Mouse (Mus musculus): ENCODE data around the gene Rps6ka5. TPM values are rescaled to one million over a fixed set of nuclear protein-coding genes. Genes with fewer than 3 reads are reported as not detected.

Gene Rps6ka5
- polyA plus RNA-seq, 2 experiments: 1.2 to 1.4 TPM

DNA sequence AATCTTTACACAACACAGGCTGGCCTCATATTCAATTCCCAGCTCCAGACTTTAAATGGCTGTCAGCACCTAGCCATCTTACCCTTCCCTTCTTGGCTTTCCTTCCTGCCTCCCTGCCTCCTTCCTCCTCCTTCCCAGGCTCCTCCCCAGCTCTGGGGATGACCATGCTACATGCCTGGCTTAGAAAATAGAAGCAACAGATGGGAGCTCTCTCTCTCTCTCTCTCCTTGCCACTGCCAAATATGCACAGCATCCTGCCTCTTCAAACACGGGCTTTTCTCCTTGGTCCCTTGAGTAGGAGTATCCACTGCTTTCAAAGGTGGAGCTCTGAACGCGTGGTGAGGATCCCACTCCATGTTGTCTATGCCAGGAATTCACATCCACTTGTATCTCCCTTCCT lies 44.0 kb upstream of the Rps6ka5 start:
- no peak for TF ChIP-seq CTCF (IDR thresholded peaks at IDR 0.05; ENCODE audit: low read depth)
- Histone ChIP-seq H3K27ac (no peak overlapping the region), H3K27me3 (ENCODE audit: control insufficient read depth, insufficient read depth, low read length) (no peaks in the 10 kb centered on the region), H3K9me3 (ENCODE audit: control insufficient read depth, low read length) (no peaks in the 10 kb centered on the region), H3K36me3 (replicated peaks; ENCODE audit: control insufficient read depth, insufficient read depth, low read depth) (no peaks in the 10 kb centered on the region), H3K4me1 (replicated peaks; ENCODE audit: control insufficient read depth in 2 of 2, insufficient read depth in 2 of 2, low read length in 1 of 2) (no peaks in the 10 kb centered on the region), H3K4me2 (ENCODE audit: low read depth) (no peak overlapping the region), H3K4me3 (ENCODE audit: insufficient read depth in 1 of 2, low read depth in 2 of 2, low read length in 2 of 2) (no peak overlapping the region), H3K9ac (replicated peaks) (no peak overlapping the region)
- no peak for DNase-seq (ENCODE audit: low read depth in 3 of 3, low spot score in 3 of 3)
- ATAC-seq (ENCODE audit: insufficient read depth): no peak
- WGBS (ENCODE audit: insufficient replicate concordance): 58% methylated on average over 3 of the region's 3 CpGs

DNA sequence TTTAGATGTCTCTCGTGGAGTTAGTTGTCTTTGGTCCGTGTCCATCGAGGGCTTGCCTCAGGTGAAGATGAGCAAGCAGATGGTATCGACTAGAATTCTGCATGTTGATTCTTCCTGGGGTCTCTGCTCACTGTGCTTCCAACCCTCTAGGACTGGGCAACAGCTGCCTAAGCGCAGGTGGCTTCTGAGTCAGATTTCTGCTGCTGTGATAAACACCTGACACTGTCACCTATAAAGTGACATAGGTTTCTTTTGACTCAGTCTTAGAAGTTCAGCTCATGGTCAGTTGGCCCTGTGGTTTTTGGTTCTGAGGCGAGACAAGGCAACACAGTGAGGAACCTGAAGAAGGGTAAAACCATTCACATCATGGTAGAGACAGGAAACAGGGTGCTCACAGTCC lies 43.1 kb upstream of the Rps6ka5 start:
- H3K4me1 ChIP-seq (replicated peaks; ENCODE audit: control insufficient read depth in 2 of 2, insufficient read depth in 2 of 2, low read length in 1 of 2): 0 out of 4 replicates have a peak, but pooled peaks cover 0 to under 1% of the 10 kb centered on the region in 2 experiments
- no peaks in the 10 kb centered on the region for H3K9me3 ChIP-seq (ENCODE audit: control insufficient read depth, low read length)
- no peak overlapping the region for H3K27ac ChIP-seq
- no peaks in the 10 kb centered on the region for H3K36me3 ChIP-seq (replicated peaks; ENCODE audit: control insufficient read depth, insufficient read depth, low read depth)
- H3K9ac ChIP-seq (replicated peaks): no peak overlapping the region
- DNase-seq (ENCODE audit: low read depth in 3 of 3, low spot score in 3 of 3) (no peak), ATAC-seq (ENCODE audit: insufficient read depth) (no peak)
- TF ChIP-seq CTCF (IDR thresholded peaks at IDR 0.05; ENCODE audit: low read depth) (no peak), EP300 (IDR thresholded peaks at IDR 0.05; ENCODE audit: low read depth) (no peak)
- WGBS (ENCODE audit: insufficient replicate concordance): 68% methylated on average over 6 of the region's 6 CpGs
- no peaks in the 10 kb centered on the region for H3K27me3 ChIP-seq (ENCODE audit: control insufficient read depth, insufficient read depth, low read length)
- no peak overlapping the region for H3K4me2 ChIP-seq (ENCODE audit: low read depth)
- no peak overlapping the region for H3K4me3 ChIP-seq (ENCODE audit: insufficient read depth in 1 of 2, low read depth in 2 of 2, low read length in 2 of 2)

DNA sequence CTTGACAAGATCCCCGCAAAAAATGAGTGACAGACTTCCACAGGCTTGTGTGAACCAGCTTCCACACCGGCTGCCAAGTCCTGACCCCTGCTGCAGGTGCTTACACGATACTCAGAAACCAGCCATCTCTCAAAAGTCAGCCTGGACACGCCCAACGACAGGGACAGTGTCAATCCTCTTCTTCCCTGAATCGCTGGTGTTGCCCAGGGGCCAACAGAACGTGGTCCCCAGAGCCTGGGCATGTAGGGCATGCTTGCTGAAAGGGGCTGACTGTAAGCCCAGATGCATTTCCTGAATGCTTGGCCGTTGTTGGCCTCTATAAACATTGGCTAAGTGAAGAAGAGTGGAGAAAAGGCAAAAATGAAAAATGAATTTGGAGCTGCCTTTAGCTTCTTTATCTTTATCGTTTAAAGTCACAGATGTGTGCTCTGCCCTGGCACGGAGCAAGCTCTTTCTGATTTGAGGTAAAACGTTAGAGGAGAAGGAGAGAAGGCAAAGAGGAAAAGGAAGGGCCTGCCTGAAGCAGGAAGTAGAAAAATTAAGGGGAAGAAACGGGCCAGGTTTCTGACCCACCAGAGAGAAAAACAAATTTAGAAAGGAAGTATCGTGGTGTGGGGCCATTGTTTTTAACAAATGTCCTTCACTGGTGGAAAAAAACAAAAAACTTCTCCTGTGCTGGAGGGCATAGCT lies 37.7 kb upstream of the Rps6ka5 start:
- no peak overlapping the region for H3K4me3 ChIP-seq (ENCODE audit: insufficient read depth in 1 of 2, low read depth in 2 of 2, low read length in 2 of 2)
- H3K4me2 ChIP-seq (ENCODE audit: low read depth): no peak overlapping the region
- no peaks in the 10 kb centered on the region for H3K27me3 ChIP-seq (ENCODE audit: control insufficient read depth, insufficient read depth, low read length)
- no peak overlapping the region for H3K27ac ChIP-seq
- no peak for TF ChIP-seq EP300 (IDR thresholded peaks at IDR 0.05; ENCODE audit: low read depth)
- TF ChIP-seq CTCF (IDR thresholded peaks at IDR 0.05; ENCODE audit: low read depth): no peak
- H3K36me3 ChIP-seq (replicated peaks; ENCODE audit: control insufficient read depth, insufficient read depth, low read depth): no peaks in the 10 kb centered on the region
- no peaks in the 10 kb centered on the region for H3K9me3 ChIP-seq (ENCODE audit: control insufficient read depth, low read length)
- WGBS (ENCODE audit: insufficient replicate concordance): 18% methylated on average over 13 of the region's 13 CpGs
- ATAC-seq (ENCODE audit: insufficient read depth) (no peak), DNase-seq (ENCODE audit: low read depth in 3 of 3, low spot score in 3 of 3) (no peak)
- peaks cover 0 to 3% of the 10 kb centered on the region in 2 experiments; a peak in 1 of 4 replicates for H3K4me1 ChIP-seq (replicated peaks; ENCODE audit: control insufficient read depth in 2 of 2, insufficient read depth in 2 of 2, low read length in 1 of 2)
- H3K9ac ChIP-seq (replicated peaks): no peak overlapping the region

DNA sequence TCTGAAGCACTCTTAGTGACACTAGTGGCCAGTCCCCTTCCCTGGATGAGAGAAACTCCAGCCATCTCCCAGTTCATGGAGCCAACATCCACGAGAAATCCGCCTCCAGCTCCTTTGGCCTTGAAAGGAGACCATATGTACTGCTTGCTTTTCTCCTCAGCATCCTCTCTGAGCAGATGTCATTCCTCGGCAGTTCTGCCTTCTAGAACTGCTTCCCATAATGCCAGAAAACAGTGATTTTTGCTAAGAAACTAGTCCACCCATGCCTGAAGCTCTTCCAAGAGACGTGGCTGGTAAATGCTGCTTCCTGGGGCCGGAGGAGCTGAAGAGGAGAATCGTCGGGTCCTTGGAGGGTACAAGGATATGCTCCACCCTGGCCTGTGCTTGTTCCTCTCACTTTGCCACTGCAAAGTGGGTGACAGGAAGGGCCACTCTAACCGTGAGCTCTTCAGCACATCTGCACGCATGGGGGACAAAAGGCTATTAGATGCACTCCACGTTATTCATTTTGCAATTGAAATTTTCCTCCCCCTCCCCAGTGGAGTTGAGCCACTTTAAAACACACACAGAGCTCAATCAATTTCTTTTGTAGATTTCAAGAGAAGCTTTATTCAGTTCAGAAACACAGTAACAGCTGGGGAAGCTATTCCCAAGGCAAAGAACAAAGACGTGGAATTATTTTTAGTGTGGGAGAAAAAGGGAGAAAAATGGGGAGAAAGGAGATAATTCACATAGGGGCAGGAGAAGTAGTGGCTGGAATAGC lies 36.1 kb upstream of the Rps6ka5 start:
- 57% methylated on average over 11 of the region's 11 CpGs for WGBS (ENCODE audit: insufficient replicate concordance)

DNA sequence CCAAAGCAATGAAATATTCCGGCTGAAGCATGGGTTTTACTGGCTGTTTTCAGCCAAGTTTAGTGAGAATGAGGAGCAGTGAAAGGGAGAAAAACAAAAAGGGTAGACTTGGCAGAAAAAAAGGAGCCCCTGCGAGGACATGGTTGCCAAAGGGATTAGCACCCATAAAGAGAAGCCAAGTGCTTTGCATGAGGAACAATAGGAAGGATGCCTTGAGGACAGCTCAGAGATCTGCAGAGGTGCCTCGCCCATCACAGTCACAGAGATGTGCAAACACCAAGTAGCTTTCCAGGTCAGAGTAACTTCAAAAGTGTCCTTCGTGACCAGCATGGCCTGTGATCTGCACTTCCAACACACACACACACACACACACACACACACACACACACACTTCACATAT lies 30.6 kb upstream of the Rps6ka5 start:
- 65% methylated on average over 4 of the region's 4 CpGs for WGBS (ENCODE audit: insufficient replicate concordance)
- H3K4me2 ChIP-seq (ENCODE audit: low read depth): no peak overlapping the region
- no peak for ATAC-seq (ENCODE audit: insufficient read depth)

More for the DNA sequence above, 36.1 kb upstream of the Rps6ka5 start:
- no peaks in the 10 kb centered on the region for H3K36me3 ChIP-seq (replicated peaks; ENCODE audit: control insufficient read depth, insufficient read depth, low read depth)
- H3K9ac ChIP-seq (replicated peaks): no peak overlapping the region
- no peak for DNase-seq (ENCODE audit: low read depth in 3 of 3, low spot score in 3 of 3)
- TF ChIP-seq EP300 (IDR thresholded peaks at IDR 0.05; ENCODE audit: low read depth) (no peak), CTCF (IDR thresholded peaks at IDR 0.05; ENCODE audit: low read depth) (no peak)
- H3K4me2 ChIP-seq (ENCODE audit: low read depth): no peak overlapping the region
- peaks cover 0 to 3% of the 10 kb centered on the region in 2 experiments; a peak in 1 of 4 replicates for H3K4me1 ChIP-seq (replicated peaks; ENCODE audit: control insufficient read depth in 2 of 2, insufficient read depth in 2 of 2, low read length in 1 of 2)
- H3K27ac ChIP-seq: no peak overlapping the region
- no peak for ATAC-seq (ENCODE audit: insufficient read depth)
- no peaks in the 10 kb centered on the region for H3K27me3 ChIP-seq (ENCODE audit: control insufficient read depth, insufficient read depth, low read length)
- H3K9me3 ChIP-seq (ENCODE audit: control insufficient read depth, low read length): no peaks in the 10 kb centered on the region
- no peak overlapping the region for H3K4me3 ChIP-seq (ENCODE audit: insufficient read depth in 1 of 2, low read depth in 2 of 2, low read length in 2 of 2)

More for the DNA sequence above, 30.6 kb upstream of the Rps6ka5 start:
- no peak overlapping the region for H3K4me3 ChIP-seq (ENCODE audit: insufficient read depth in 1 of 2, low read depth in 2 of 2, low read length in 2 of 2)
- H3K27ac ChIP-seq: no peak overlapping the region
- H3K4me1 ChIP-seq (replicated peaks; ENCODE audit: control insufficient read depth in 2 of 2, insufficient read depth in 2 of 2, low read length in 1 of 2): no peaks in the 10 kb centered on the region
- no peak overlapping the region for H3K9ac ChIP-seq (replicated peaks)
- no peak for DNase-seq (ENCODE audit: low read depth in 3 of 3, low spot score in 3 of 3)
- no peaks in the 10 kb centered on the region for H3K36me3 ChIP-seq (replicated peaks; ENCODE audit: control insufficient read depth, insufficient read depth, low read depth)
- no peaks in the 10 kb centered on the region for H3K27me3 ChIP-seq (ENCODE audit: control insufficient read depth, insufficient read depth, low read length)
- no peak for TF ChIP-seq CTCF (IDR thresholded peaks at IDR 0.05; ENCODE audit: low read depth)
- no peak for TF ChIP-seq EP300 (IDR thresholded peaks at IDR 0.05; ENCODE audit: low read depth)
- no peaks in the 10 kb centered on the region for H3K9me3 ChIP-seq (ENCODE audit: control insufficient read depth, low read length)
